Mouse (Mus musculus) MEL (cell line): ENCODE data around the gene Gm20767.
"Not testable (repeated sequence)": the region's sequence is repeated elsewhere in the genome, so short reads cannot be mapped to it uniquely, and the experiment has no call there.

ENCODE experiments used
- CTCF ChIP-seq, 3 experiments: IDR thresholded peaks in 2 of 3; conservative IDR thresholded peaks in 1 of 3; 2 replicates each; pipeline ENCODE4 v1.5.1; 2011 to 2012; ENCODE audit warnings: low read length in 3 of 3, low read depth in 2 of 3, mild to moderate bottlenecking in 2 of 3, improper control_type of control experiment in 1 of 3, inconsistent platforms in 1 of 3, mixed read lengths in 1 of 3, moderate library complexity in 1 of 3; ENCODE audit not compliant: control insufficient read depth in 1 of 3, insufficient read depth in 1 of 3, poor library complexity in 1 of 3, severe bottlenecking in 1 of 3
- E2F4 ChIP-seq: IDR thresholded peaks from 2 replicates; pipeline ENCODE4 v1.6.1; 2011; ENCODE audit warnings: low read depth, low read length, improper control_type of control experiment, borderline replicate concordance
- ELF1 ChIP-seq: IDR thresholded peaks from 2 replicates; pipeline ENCODE4 v1.6.1; 2014; ENCODE audit warnings: low read depth, mild to moderate bottlenecking, inconsistent platforms, low read length, improper control_type of control experiment, moderate library complexity
- EP300 ChIP-seq, 2 experiments: IDR thresholded peaks; 2 replicates each; pipeline ENCODE4 v1.6.1; 2011; ENCODE audit warnings: improper control_type of control experiment in 2 of 2, low read length in 2 of 2, low read depth in 1 of 2, mild to moderate bottlenecking in 1 of 2
- ETS1 ChIP-seq: IDR thresholded peaks from 2 replicates; pipeline ENCODE4 v1.6.1; 2012; ENCODE audit warnings: low read depth, mild to moderate bottlenecking, inconsistent platforms, low read length, improper control_type of control experiment, moderate library complexity
- GATA1 ChIP-seq: IDR thresholded peaks from 2 replicates; pipeline ENCODE4 v1.6.1; 2011; ENCODE audit warnings: low read depth, low read length, improper control_type of control experiment
- KAT2A ChIP-seq: conservative IDR thresholded peaks from 2 replicates; pipeline ENCODE4 v1.6.1; 2012; ENCODE audit warnings: low read depth, low read length, improper control_type of control experiment, inconsistent platforms
- MAX ChIP-seq: IDR thresholded peaks from 2 replicates; pipeline ENCODE4 v1.6.1; 2011; ENCODE audit warnings: low read length, improper control_type of control experiment
- MAZ ChIP-seq: IDR thresholded peaks from 2 replicates; pipeline ENCODE4 v1.6.1; 2012; ENCODE audit warnings: low read depth, mild to moderate bottlenecking, inconsistent platforms, low read length, improper control_type of control experiment
- NELFE ChIP-seq: IDR thresholded peaks from 2 replicates; pipeline ENCODE4 v1.6.1; 2011; ENCODE audit warnings: low read depth, low read length, improper control_type of control experiment
- POLR2A ChIP-seq, 2 experiments: IDR thresholded peaks; 2 replicates each; pipeline ENCODE4 v1.6.1; 2011 to 2012; ENCODE audit warnings: low read length in 2 of 2, mild to moderate bottlenecking in 2 of 2, control low read depth in 1 of 2, improper control_type of control experiment in 1 of 2, low read depth in 1 of 2, moderate library complexity in 1 of 2; ENCODE audit not compliant: control insufficient read depth in 1 of 2, insufficient read depth in 1 of 2, poor library complexity in 1 of 2
- POLR2AphosphoS2 ChIP-seq: IDR thresholded peaks from 2 replicates; pipeline ENCODE4 v1.6.1; 2011; ENCODE audit warnings: low read length, improper control_type of control experiment
- USF2 ChIP-seq, 2 experiments: IDR thresholded peaks; 2 replicates each; pipeline ENCODE4 v1.6.1; 2011 to 2012; ENCODE audit warnings: improper control_type of control experiment in 2 of 2, low read length in 2 of 2, borderline replicate concordance in 1 of 2, inconsistent platforms in 1 of 2, low read depth in 1 of 2, mild to moderate bottlenecking in 1 of 2; ENCODE audit not compliant: insufficient read depth in 1 of 2

DNA sequence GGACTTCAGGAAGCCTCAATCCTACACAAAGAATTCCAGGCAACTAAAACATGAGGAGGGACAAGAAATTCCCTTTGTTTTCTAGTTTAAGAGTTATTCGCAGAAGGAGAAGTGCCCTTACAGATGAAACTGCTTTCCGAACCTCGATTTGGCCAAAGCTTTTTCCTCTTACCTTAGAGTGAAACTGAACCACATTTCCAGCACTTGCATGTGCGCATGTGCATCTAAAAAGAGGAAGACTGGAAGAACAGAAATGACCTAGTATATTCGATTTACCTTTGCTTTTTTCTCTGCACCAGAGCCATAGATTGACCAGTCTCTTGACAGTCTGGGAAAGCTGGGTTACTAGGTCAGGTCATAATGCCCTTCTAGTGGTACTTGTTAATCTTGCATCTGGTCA is 33.5 kb upstream of the Gm20767 start:
- TF ChIP-seq POLR2A (IDR thresholded peaks at IDR 0.05; ENCODE audit: control insufficient read depth in 1 of 2, insufficient read depth in 1 of 2, low read depth in 1 of 2, low read length in 2 of 2, poor library complexity in 1 of 2); CTCF (IDR thresholded peaks at IDR 0.05 in 2 of 3, conservative IDR thresholded peaks at IDR 0.05 in 1 of 3; ENCODE audit: control insufficient read depth in 1 of 3, insufficient read depth in 1 of 3, low read depth in 2 of 3, low read length in 3 of 3, poor library complexity in 1 of 3, severe bottlenecking in 1 of 3); MAX; EP300 (IDR thresholded peaks at IDR 0.05; ENCODE audit: low read depth in 1 of 2, low read length in 2 of 2); KAT2A; POLR2AphosphoS2; ELF1; GATA1; USF2 (IDR thresholded peaks at IDR 0.05; ENCODE audit: borderline replicate concordance in 1 of 2, insufficient read depth in 1 of 2, low read depth in 1 of 2, low read length in 2 of 2); MAZ; E2F4; NELFE; ETS1: not testable (repeated sequence)
